Mouse (Mus musculus) midbrain, embryonic 11.5 days (tissue): ENCODE results near the gene Bcar3. TPM values are rescaled to one million over a fixed set of nuclear protein-coding genes. Genes with fewer than 3 reads are reported as not detected.

Experiments
- ATAC-seq: fragments of 200-750 bp; cut with Nextera tagmentation; 2 replicates; pipeline ENCODE4 v1.8.0; 2017; ENCODE audit warnings: moderate TSS enrichment, moderate library complexity; ENCODE audit not compliant: low FRiP score
- DNase-seq: peaks from one replicate; pipeline ENCODE4 v3.0.0; 2015; ENCODE audit warnings: low spot score; ENCODE audit errors: missing footprints
- H3K27ac ChIP-seq: fragments of 300-500 bp; sonication (generic); 2 replicates; pipeline ENCODE4 v1.5.1; 2014; ENCODE audit warnings: low read depth, low read length
- H3K27me3 ChIP-seq: fragments of 300-500 bp; sonication (generic); 2 replicates; pipeline ENCODE4 v1.6.1; 2014; ENCODE audit warnings: mild to moderate bottlenecking, low read length, moderate library complexity, mixed read lengths; ENCODE audit not compliant: control insufficient read depth, insufficient read depth
- H3K36me3 ChIP-seq: fragments of 300-500 bp; sonication (generic); 2 replicates; pipeline ENCODE4 v1.6.1; 2014; ENCODE audit warnings: mild to moderate bottlenecking, low read length, moderate library complexity, mixed read lengths; ENCODE audit not compliant: control insufficient read depth, insufficient read depth
- H3K4me1 ChIP-seq: fragments of 300-500 bp; sonication (generic); 2 replicates; pipeline ENCODE4 v1.6.1; 2014; ENCODE audit warnings: low read length; ENCODE audit not compliant: control insufficient read depth, insufficient read depth
- H3K4me2 ChIP-seq: fragments of 300-500 bp; sonication (generic); 2 replicates; pipeline ENCODE4 v1.6.1; 2014; ENCODE audit warnings: mild to moderate bottlenecking, moderate library complexity
- H3K4me3 ChIP-seq: fragments of 300-500 bp; sonication (generic); 2 replicates; pipeline ENCODE4 v1.5.1; 2014; ENCODE audit warnings: low read depth, low read length
- H3K9ac ChIP-seq: fragments of 300-500 bp; sonication (generic); 2 replicates; pipeline ENCODE4 v1.6.1; 2014; ENCODE audit warnings: low read length
- H3K9me3 ChIP-seq: fragments of 300-500 bp; sonication (generic); 2 replicates; pipeline ENCODE4 v1.6.1; 2016; ENCODE audit warnings: low read length; ENCODE audit not compliant: control insufficient read depth
- WGBS: fragments of 180-500 bp; shearing (Covaris S2); extraction: QIAGEN DNeasy Blood & Tissue Kit; methylation state at CpG from one replicate; pipeline ENCODE4 v1.1.7; 2014; 5-methylcytosine and 5-hydroxymethylcytosine counted together
- microRNA counts: library from miRNA; unstranded; fragments of <30 nt; microRNA quantifications from one replicate; lab custom pipeline; 2015
- microRNA-seq: library from miRNA; unstranded; fragments of <30 nt; microRNA quantifications from one replicate; pipeline ENCODE4, GENCODE M21; 2017
- polyA plus RNA-seq: library from polyadenylated mRNA; unstranded; fragments of >200 nt; fragmentation: Nextera tagmentation; extraction: Ambion mirVana; gene quantifications from 2 replicates; pipeline ENCODE4 v1.2.1, GENCODE M21; 2014

Gene Bcar3
- polyA plus RNA-seq, 1 experiment from 2014 or later, result 16.7 TPM

- Histone ChIP-seq H3K27me3 (no peaks in the 10 kb centered on the region), H3K9ac (no peak overlapping the region), H3K4me3 (no peak overlapping the region), H3K4me2 (no peak overlapping the region), H3K36me3 (no peaks in the 10 kb centered on the region), H3K9me3 (no peaks in the 10 kb centered on the region), H3K27ac (no peak overlapping the region), H3K4me1 (no peaks in the 10 kb centered on the region)
- no peak for ATAC-seq
- 50% methylated on average over 7 of the region's 7 CpGs for WGBS
- peak; percentile 75 for DNase-seq
Measured at GRCm38 (mm10) chr3:122565285-122565684, 271.3 kb downstream of the Bcar3 start.

GRCm38 (mm10) chr3:122566112-122566511, 272.2 kb downstream of the Bcar3 start:
- H3K4me2 ChIP-seq, result no peak overlapping the region
- H3K9me3 ChIP-seq, result no peaks in the 10 kb centered on the region
- H3K27ac ChIP-seq, result no peak overlapping the region
- H3K4me1 ChIP-seq, result no peaks in the 10 kb centered on the region
- H3K4me3 ChIP-seq, result no peak overlapping the region
- DNase-seq, result no peak
- no peaks in the 10 kb centered on the region for H3K36me3 ChIP-seq
- H3K9ac ChIP-seq, result no peak overlapping the region
- no peak for ATAC-seq
- WGBS, result 88% methylated on average over 3 of the region's 3 CpGs
- H3K27me3 ChIP-seq, result no peaks in the 10 kb centered on the region

- 79% methylated on average over 4 of the region's 4 CpGs for WGBS
- H3K27me3 ChIP-seq, result no peaks in the 10 kb centered on the region
Measured at GRCm38 (mm10) chr3:122566549-122566948, 272.6 kb downstream of the Bcar3 start.

GRCm38 (mm10) chr3:122573426-122574286, 279.7 kb downstream of the Bcar3 start:
- ATAC-seq, result no peak
- peak; percentile 56 for DNase-seq
- H3K27ac ChIP-seq, result no peak overlapping the region
- H3K4me3 ChIP-seq, result no peak overlapping the region
- H3K27me3 ChIP-seq, result no peaks in the 10 kb centered on the region
- H3K36me3 ChIP-seq, result no peaks in the 10 kb centered on the region
- H3K4me2 ChIP-seq, result no peak overlapping the region
- WGBS, result 93% methylated on average over 5 of the region's 5 CpGs
- H3K9ac ChIP-seq, result no peak overlapping the region
- H3K4me1 ChIP-seq, result no peaks in the 10 kb centered on the region
- H3K9me3 ChIP-seq, result no peaks in the 10 kb centered on the region

More at GRCm38 (mm10) chr3:122566549-122566948, 272.6 kb downstream of the Bcar3 start:
- Histone ChIP-seq H3K9ac (no peak overlapping the region), H3K4me2 (no peak overlapping the region), H3K9me3 (no peaks in the 10 kb centered on the region), H3K36me3 (no peaks in the 10 kb centered on the region), H3K4me3 (no peak overlapping the region), H3K4me1 (no peaks in the 10 kb centered on the region), H3K27ac (no peak overlapping the region)
- ATAC-seq, result no peak
- peak; percentile 67 for DNase-seq

DNA sequence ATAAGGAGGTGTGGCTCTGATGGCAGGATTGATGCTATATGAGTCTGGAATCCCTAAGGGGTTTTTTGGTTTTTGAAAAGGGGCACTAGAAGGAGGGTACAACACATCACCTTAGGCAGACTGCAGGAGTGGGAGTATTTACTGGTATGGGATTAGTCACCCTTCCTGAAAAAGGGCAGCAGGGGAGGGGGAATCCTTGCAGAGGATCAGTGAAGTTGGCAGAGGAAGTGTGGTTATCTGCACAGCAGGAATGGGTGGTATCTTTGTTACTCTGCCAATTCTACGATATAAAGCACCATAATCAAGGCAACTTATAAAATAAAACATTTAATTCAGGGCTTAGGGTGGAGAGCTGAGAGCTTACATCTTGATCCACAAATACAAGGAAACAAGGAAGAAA, 281.0 kb downstream of the Bcar3 start:
- Histone ChIP-seq H3K4me1 (no peaks in the 10 kb centered on the region), H3K9me3 (no peaks in the 10 kb centered on the region), H3K27ac (no peak overlapping the region), H3K4me3 (no peak overlapping the region), H3K36me3 (no peaks in the 10 kb centered on the region), H3K9ac (no peak overlapping the region), H3K27me3 (no peaks in the 10 kb centered on the region), H3K4me2 (no peak overlapping the region)
- ATAC-seq (no peak), DNase-seq (peak; percentile 53)
- 87% methylated on average over 1 of the region's 1 CpGs for WGBS

- H3K27me3 ChIP-seq, result no peaks in the 10 kb centered on the region
- no peak overlapping the region for H3K4me3 ChIP-seq
- ATAC-seq, result no peak
- H3K4me1 ChIP-seq, result no peaks in the 10 kb centered on the region
- no peaks in the 10 kb centered on the region for H3K9me3 ChIP-seq
- no peak overlapping the region for H3K9ac ChIP-seq
- no peak overlapping the region for H3K27ac ChIP-seq
- peak; percentile 74 for DNase-seq
- no peaks in the 10 kb centered on the region for H3K36me3 ChIP-seq
- H3K4me2 ChIP-seq, result no peak overlapping the region
Measured at GRCm38 (mm10) chr3:122577360-122577759, 283.4 kb downstream of the Bcar3 start.

MicroRNA genes within 50 kb of the gene (microRNA counts, 519-probe panel; counts per million panel counts)
- microRNA mmu-miR-760 (lab: Ali Mortazavi, UCI), result not detected

Small RNAs within 50 kb of the gene (microRNA-seq; reads per million reads assigned to microRNA genes)
- 848 reads per million, percentile 77 among the genes with 10 or more reads in this experiment for gene Mir760
- gene Mir7657, result not detected

Other genes with a start within 250 kb of the Bcar3 start
- 2.2 and 2.3 TPM in 2 replicates for gene Abca4, start 249.7 kb upstream of the Bcar3 start, polyA plus RNA-seq
- 56.7 and 61.0 TPM in 2 replicates for gene Gclm, start 48.6 kb upstream of the Bcar3 start, polyA plus RNA-seq
- 96.8 and 104 TPM in 2 replicates for gene Dnttip2, start 19.7 kb upstream of the Bcar3 start, polyA plus RNA-seq